Mouse (Mus musculus) E14TG2a.4 (cell line): Measurements from ENCODE around the gene Fam219b.

Source experiments
- CTCF ChIP-seq: conservative IDR thresholded peaks from 2 replicates; pipeline ENCODE4 v1.5.1; 2014; ENCODE audit warnings: low read length
- POU5F1 ChIP-seq: IDR thresholded peaks from 2 replicates; pipeline ENCODE4 v1.6.1; 2014; ENCODE audit warnings: low read length, borderline replicate concordance

- TF ChIP-seq CTCF, result no peak
- TF ChIP-seq POU5F1, result no peak
Measured at GRCm38 (mm10) chr9:57537044-57537727, at the start of gene Fam219b.
